13 mouse cellular contexts compared by ENCODE assay signal in the genomic region with DNA sequence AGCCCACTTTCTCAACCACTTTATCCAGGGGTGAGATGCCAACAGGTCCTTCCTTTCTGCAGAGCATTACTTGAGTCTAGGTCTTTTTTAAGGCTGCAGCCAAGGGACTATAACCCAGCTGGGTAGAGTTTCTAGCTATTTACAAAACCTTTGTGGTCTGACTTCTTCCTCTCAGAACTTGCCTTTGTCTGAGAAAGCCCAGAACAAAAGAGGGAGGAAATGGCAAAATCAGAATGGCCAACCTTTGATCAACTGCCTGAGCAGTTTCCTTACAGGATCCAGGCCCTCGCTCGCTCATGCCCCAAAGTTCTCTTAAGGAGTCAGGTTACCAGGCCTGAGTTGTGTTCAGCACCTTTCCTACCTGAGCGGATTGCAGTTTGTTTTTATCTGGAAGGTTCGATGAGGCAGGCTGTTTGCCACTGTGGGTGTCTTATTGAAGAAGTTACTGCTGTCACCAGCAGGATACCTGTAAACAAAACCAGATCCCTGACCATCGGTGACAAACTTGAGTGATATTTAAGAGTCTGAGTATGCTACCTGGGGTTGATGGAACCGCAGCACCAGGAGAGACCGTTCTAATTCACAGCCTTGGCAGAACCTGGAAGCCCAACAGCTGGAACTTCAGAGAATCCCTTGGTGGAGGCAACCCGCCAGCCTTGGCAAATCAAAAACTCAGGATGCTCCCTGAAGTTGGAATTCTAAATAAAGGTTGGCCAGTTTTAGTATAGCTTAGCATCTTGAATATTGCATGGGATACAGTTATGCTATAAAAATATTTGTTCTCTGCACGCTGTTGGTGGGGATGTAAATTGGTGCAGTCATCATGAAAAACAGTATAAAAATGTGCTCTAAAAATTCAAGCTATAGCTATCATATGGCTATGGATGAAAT. TPM values are rescaled to one million over a fixed set of nuclear protein-coding genes. Genes with fewer than 3 reads are reported as not detected.
A peak's percentile ranks its signal among the peaks of the same experiment; 100 is the strongest.
DNase-seq lines count a peak whose midpoint lies in the region; ATAC-seq and TF ChIP-seq lines count a peak whose summit lies in the region.
"Had no signal": no experiment of that assay in that cellular context is flagged by ENCODE, and none has a peak within 500 bp of the region (broad histone marks: within the 10 kb centered on the region; RNA-seq: fewer than 3 reads in every experiment).

No protein-coding gene starts in this region.

- TF ChIP-seq CTCF in kidney, adult 2 months (conservative IDR thresholded peaks at IDR 0.05; ENCODE audit: insufficient read depth, insufficient read length, low read depth, low read length), result no peak

- peak overlapping the region; percentile 51; the same call in 1 of the 2 replicates for H3K27ac ChIP-seq in forebrain, embryonic 10.5 days
- H3K27ac ChIP-seq in forebrain, embryonic 15.5 days (replicated peaks), result no peak overlapping the region
- peak overlapping the region; percentile 52 for H3K27ac ChIP-seq in kidney, adult 2 months (ENCODE audit: insufficient read depth, low read depth, low read length)
- peak overlapping the region; percentile 7; the same call in 1 of the 2 replicates for H3K27ac ChIP-seq in stomach, embryonic 16.5 days (ENCODE audit: low read length)
- H3K27ac ChIP-seq: hindbrain, embryonic 10.5 days; liver, embryonic 12.5 days had no signal

- H3K36me3 ChIP-seq in forebrain, embryonic 10.5 days (replicated peaks), result no peaks in the 10 kb centered on the region
- no peaks in the 10 kb centered on the region for H3K36me3 ChIP-seq in forebrain, embryonic 15.5 days
- H3K36me3 ChIP-seq in kidney, adult 2 months (ENCODE audit: control insufficient read depth, insufficient read depth, low read length), result no peaks in the 10 kb centered on the region
- no peaks in the 10 kb centered on the region for H3K36me3 ChIP-seq in stomach, embryonic 16.5 days (ENCODE audit: control insufficient read depth, insufficient read depth, low read length)
- H3K36me3 ChIP-seq: hindbrain, embryonic 10.5 days; liver, embryonic 12.5 days had no signal

- WGBS in forebrain, embryonic 10.5 days, result 72% methylated on average over 9 of the region's 9 CpGs
- 70% methylated on average over 9 of the region's 9 CpGs for WGBS in forebrain, embryonic 15.5 days
- WGBS in kidney, adult 2 months, result 67% methylated on average over 9 of the region's 9 CpGs
- 70% methylated on average over 9 of the region's 9 CpGs for WGBS in stomach, embryonic 16.5 days

- H3K4me2 ChIP-seq in forebrain, embryonic 15.5 days (replicated peaks), result no peak overlapping the region
- no peak overlapping the region for H3K4me2 ChIP-seq in stomach, embryonic 16.5 days (ENCODE audit: low read depth, low read length)
- H3K4me2 ChIP-seq: liver, embryonic 12.5 days had no signal

- ATAC-seq in forebrain, embryonic 15.5 days (replicated peaks), result no peak
- ATAC-seq in stomach, embryonic 16.5 days (ENCODE audit: insufficient read depth, low FRiP score), result no peak
- ATAC-seq: forebrain, embryonic 14.5 days; intestine, postnatal 0 days; liver, embryonic 12.5 days had no signal

- no peak for DNase-seq in forebrain, embryonic 10.5 days (ENCODE audit: extremely low spot score, low spot score)
- DNase-seq in kidney, adult 2 months, result peak; percentile 4
- DNase-seq in kidney, adult 11 months, result no peak
- DNase-seq in right cerebral cortex, postnatal 14 days, result peak; percentile 40
- DNase-seq in right cerebral cortex, postnatal 25 days, result no peak
- DNase-seq in cerebellum, postnatal 4 days (ENCODE audit: low spot score in 2 of 2), result no peak
- DNase-seq: adrenal gland, adult 8-10 months had no signal

- peaks cover 13% of the 10 kb centered on the region; the same call in 1 of the 2 replicates for H3K9me3 ChIP-seq in forebrain, embryonic 10.5 days
- H3K9me3 ChIP-seq in forebrain, embryonic 15.5 days, result no peaks in the 10 kb centered on the region
- H3K9me3 ChIP-seq in stomach, embryonic 16.5 days (replicated peaks; ENCODE audit: control insufficient read depth, low read length), result no peaks in the 10 kb centered on the region; the same call in 1 of the 2 replicates

- peaks cover 12% of the 10 kb centered on the region for H3K4me1 ChIP-seq in forebrain, embryonic 10.5 days
- H3K4me1 ChIP-seq in forebrain, embryonic 15.5 days, result no peaks in the 10 kb centered on the region
- 0 out of 2 replicates have a peak, but pooled peaks cover 2% of the 10 kb centered on the region for H3K4me1 ChIP-seq in kidney, adult 2 months (ENCODE audit: control insufficient read depth, insufficient read depth, low read length)
- H3K4me1 ChIP-seq in stomach, embryonic 16.5 days (ENCODE audit: control insufficient read depth, insufficient read depth, low read length), result 0 out of 2 replicates have a peak, but pooled peaks cover 3% of the 10 kb centered on the region
- H3K4me1 ChIP-seq: liver, embryonic 12.5 days had no signal

- H3K27me3 ChIP-seq in forebrain, embryonic 10.5 days (ENCODE audit: poor library complexity, severe bottlenecking), result no peaks in the 10 kb centered on the region
- no peaks in the 10 kb centered on the region for H3K27me3 ChIP-seq in forebrain, embryonic 15.5 days
- H3K27me3 ChIP-seq in kidney, adult 2 months (replicated peaks; ENCODE audit: control insufficient read depth, insufficient read depth, low read length), result no peaks in the 10 kb centered on the region
- no peaks in the 10 kb centered on the region for H3K27me3 ChIP-seq in stomach, embryonic 16.5 days (ENCODE audit: control insufficient read depth, insufficient read depth, low read length)
- H3K27me3 ChIP-seq: liver, embryonic 12.5 days had no signal

- no peak overlapping the region for H3K9ac ChIP-seq in forebrain, embryonic 15.5 days (replicated peaks)
- H3K9ac ChIP-seq in stomach, embryonic 16.5 days (ENCODE audit: low read length), result no peak overlapping the region
- H3K9ac ChIP-seq: liver, embryonic 12.5 days had no signal

- H3K4me3 ChIP-seq in forebrain, embryonic 10.5 days, result no peak overlapping the region
- no peak overlapping the region for H3K4me3 ChIP-seq in forebrain, embryonic 15.5 days
- H3K4me3 ChIP-seq in kidney, adult 2 months (ENCODE audit: insufficient read depth, low read depth, low read length), result no peak overlapping the region
- no peak overlapping the region for H3K4me3 ChIP-seq in stomach, embryonic 16.5 days (replicated peaks; ENCODE audit: low read length)
- H3K4me3 ChIP-seq: hindbrain, embryonic 10.5 days; liver, embryonic 12.5 days had no signal

- TF ChIP-seq POLR2A in kidney, adult 2 months (IDR thresholded peaks at IDR 0.05; ENCODE audit: low read depth, low read length), result no peak

RNA-seq across cellular contexts. Expression of a gene that starts 33.4 kb away (rescaled TPM):
- 150 and 152 TPM in 2 replicates for polyA plus RNA-seq in forebrain, embryonic 10.5 days (2016; fragmentation: Nextera tagmentation; extraction: Ambion mirVana)
- polyA plus RNA-seq in forebrain, embryonic 15.5 days (2015; fragmentation: Nextera tagmentation; extraction: Ambion mirVana), result 95.1 and 99.0 TPM in 2 replicates
- 42.9 and 53.9 TPM in 2 replicates for polyA plus RNA-seq in kidney, adult 2 months (2012; rRNA removed)
- 219 and 220 TPM in 2 replicates for polyA plus RNA-seq in stomach, embryonic 16.5 days (2015; fragmentation: Nextera tagmentation; extraction: Ambion mirVana)

Comparison
In these comparisons a context has a peak if more than half of its experiments do, and no peak if none do; other contexts are left out.
1. DNase-seq: peak in kidney, adult 2 months (single experiment) and right cerebral cortex, postnatal 14 days (single experiment); none in forebrain, embryonic 10.5 days (single experiment), kidney, adult 11 months (single experiment), right cerebral cortex, postnatal 25 days (single experiment) and cerebellum, postnatal 4 days (0 of 2).